Mouse (Mus musculus) intestine, postnatal 0 days (tissue): ENCODE data around the gene Rbbp9. TPM values are rescaled to one million over a fixed set of nuclear protein-coding genes. Genes with fewer than 3 reads are reported as not detected.

Experiments
- ATAC-seq: fragments of 200-750 bp; cut with Nextera tagmentation; 2 replicates; pipeline ENCODE4 v1.8.0; 2017; ENCODE audit warnings: mild to moderate bottlenecking, moderate TSS enrichment, moderate library complexity
- H3K27ac ChIP-seq: fragments of 300-500 bp; sonication (generic); 2 replicates; pipeline ENCODE4 v1.5.1; 2014; ENCODE audit warnings: mild to moderate bottlenecking, low read depth, low read length, moderate library complexity
- H3K27me3 ChIP-seq: fragments of 300-500 bp; sonication (generic); replicated peaks from 2 replicates; pipeline ENCODE4 v1.6.1; 2014; ENCODE audit warnings: low read length, mixed read lengths; ENCODE audit not compliant: control insufficient read depth, insufficient read depth
- H3K36me3 ChIP-seq: fragments of 300-500 bp; sonication (generic); 2 replicates; pipeline ENCODE4 v1.6.1; 2014; ENCODE audit warnings: mild to moderate bottlenecking, moderate library complexity; ENCODE audit not compliant: control insufficient read depth, insufficient read depth
- H3K4me1 ChIP-seq: fragments of 300-500 bp; sonication (generic); replicated peaks from 2 replicates; pipeline ENCODE4 v1.6.1; 2014; ENCODE audit warnings: antibody characterized with exemption, low read length, mixed read lengths; ENCODE audit not compliant: control insufficient read depth, insufficient read depth
- H3K4me2 ChIP-seq: fragments of 300-500 bp; sonication (generic); replicated peaks from 2 replicates; pipeline ENCODE4 v1.6.1; 2014; ENCODE audit warnings: low read depth, mild to moderate bottlenecking, moderate library complexity
- H3K4me3 ChIP-seq: fragments of 300-500 bp; sonication (generic); 2 replicates; pipeline ENCODE4 v1.5.1; 2014; ENCODE audit warnings: low read depth, low read length
- H3K9ac ChIP-seq: fragments of 300-500 bp; sonication (generic); 2 replicates; pipeline ENCODE4 v1.6.1; 2014; ENCODE audit warnings: mild to moderate bottlenecking, low read depth, low read length
- H3K9me3 ChIP-seq: fragments of 300-500 bp; sonication (generic); 2 replicates; pipeline ENCODE4 v1.6.1; 2016; ENCODE audit warnings: mixed run types; ENCODE audit not compliant: control insufficient read depth
- CTCF ChIP-seq: sonication (generic); IDR thresholded peaks from 2 replicates; pipeline ENCODE4 v1.5.1; 2016; ENCODE audit warnings: low read depth, mild to moderate bottlenecking, control low read depth, antibody characterized with exemption, moderate library complexity
- WGBS: fragments of 180-500 bp; shearing (Covaris S2); extraction: QIAGEN DNeasy Blood & Tissue Kit; methylation state at CpG from one replicate; pipeline ENCODE4 v1.1.7; 2014; 5-methylcytosine and 5-hydroxymethylcytosine counted together
- polyA plus RNA-seq: library from polyadenylated mRNA; unstranded; fragments of >200 nt; fragmentation: Nextera tagmentation; extraction: Ambion mirVana; gene quantifications from 2 replicates; pipeline ENCODE4 v1.2.1, GENCODE M21; 2015

The Rbbp9 gene
- polyA plus RNA-seq, 1 experiment from 2014 or later, result 18.3 TPM

DNA sequence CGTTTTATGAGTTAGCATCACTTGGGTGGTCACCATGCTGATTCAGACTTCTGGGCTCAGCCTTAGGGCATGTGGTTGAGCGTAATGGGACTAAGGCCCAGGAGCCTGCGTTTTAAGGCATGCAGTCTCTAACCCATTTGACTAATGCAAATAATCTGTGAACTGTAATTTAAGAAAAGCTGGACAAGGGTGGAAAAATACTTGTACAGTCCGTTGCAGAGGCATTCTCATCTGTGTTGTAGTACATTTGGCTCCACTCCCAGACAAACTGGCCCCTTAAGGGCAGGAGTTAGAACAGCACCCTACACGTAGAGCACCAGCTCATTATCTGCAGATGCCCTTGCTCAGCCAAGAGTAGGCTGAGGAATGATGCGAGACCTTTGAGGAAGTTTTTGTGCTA, 6.0 kb downstream of the Rbbp9 start:
- no peak overlapping the region for H3K4me3 ChIP-seq
- WGBS, result 61% methylated on average over 6 of the region's 6 CpGs
- TF ChIP-seq CTCF, result no peak
- H3K27ac ChIP-seq, result no peak overlapping the region
- H3K4me2 ChIP-seq, result no peak overlapping the region
- no peaks in the 10 kb centered on the region for H3K9me3 ChIP-seq
- peaks cover 40% of the 10 kb centered on the region for H3K36me3 ChIP-seq
- no peaks in the 10 kb centered on the region for H3K4me1 ChIP-seq
- H3K9ac ChIP-seq, result no peak overlapping the region
- no peaks in the 10 kb centered on the region for H3K27me3 ChIP-seq
- ATAC-seq, result no peak

DNA sequence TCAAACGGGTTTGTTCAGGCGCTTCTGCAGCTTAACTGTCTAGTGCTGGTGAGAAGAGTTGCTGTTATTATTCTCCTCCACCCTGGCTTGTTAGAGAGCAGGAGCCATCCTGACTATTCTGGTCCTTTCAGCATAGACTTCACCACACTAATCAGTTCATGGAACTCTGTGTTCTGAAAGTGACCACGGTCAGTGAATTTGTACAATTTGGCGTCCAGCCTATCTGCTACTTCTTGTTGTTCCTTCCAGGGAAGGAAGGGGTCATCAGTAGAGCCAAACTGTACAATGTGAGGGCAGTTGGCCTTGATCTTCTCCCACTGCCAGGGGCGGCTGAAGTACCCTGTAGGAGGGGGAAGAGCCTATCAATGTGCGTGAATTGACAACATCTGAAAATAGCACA, 7.0 kb downstream of the Rbbp9 start:
- Histone ChIP-seq H3K4me2 (no peak overlapping the region), H3K27me3 (no peaks in the 10 kb centered on the region), H3K9me3 (no peaks in the 10 kb centered on the region), H3K9ac (no peak overlapping the region), H3K4me3 (no peak overlapping the region), H3K27ac (no peak overlapping the region), H3K4me1 (no peaks in the 10 kb centered on the region), H3K36me3 (peaks cover 44% of the 10 kb centered on the region)
- ATAC-seq, result no peak
- TF ChIP-seq CTCF, result no peak
- 90% methylated on average over 6 of the region's 6 CpGs for WGBS

DNA sequence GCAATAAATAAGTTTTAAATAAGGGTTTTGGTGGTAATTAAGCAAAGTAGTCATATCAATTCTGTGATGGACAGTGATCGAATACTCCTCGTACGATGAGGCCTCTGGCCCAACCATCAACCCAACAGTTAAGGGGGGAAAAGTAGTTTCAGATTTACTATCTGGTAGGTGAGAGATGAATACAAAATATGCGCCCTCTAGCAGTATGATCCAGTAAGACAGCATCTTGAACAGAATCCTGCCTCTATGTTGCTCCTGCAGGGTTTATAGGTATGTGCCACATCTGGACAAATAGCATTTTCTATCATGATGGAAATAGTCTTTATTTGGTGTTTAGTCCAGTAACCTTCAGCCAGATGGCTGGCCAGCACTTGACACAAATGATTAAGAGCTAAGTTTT, 9.4 kb downstream of the Rbbp9 start:
- WGBS, result 90% methylated on average over 4 of the region's 4 CpGs
- H3K36me3 ChIP-seq, result peaks cover 52% of the 10 kb centered on the region
- no peak for ATAC-seq

DNA sequence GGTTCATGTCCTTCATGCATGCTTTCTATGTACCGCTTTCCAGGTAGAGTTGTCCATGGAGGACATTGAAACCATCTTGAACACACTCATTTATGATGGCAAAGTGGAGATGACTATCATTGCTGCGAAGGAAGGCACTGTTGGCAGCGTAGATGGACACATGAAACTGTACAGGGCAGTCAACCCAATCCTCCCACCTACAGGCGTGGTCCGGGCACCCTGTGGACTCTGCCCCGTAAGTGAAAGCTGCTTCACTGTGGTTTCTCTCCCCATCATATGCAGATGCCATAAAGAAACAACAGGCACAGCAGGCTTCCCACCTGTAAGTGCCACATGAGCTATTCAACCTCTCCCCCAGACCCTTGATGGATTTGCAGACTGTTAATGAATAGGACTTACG, 13.5 kb downstream of the Rbbp9 start:
- no peak overlapping the region for H3K4me2 ChIP-seq
- no peak for TF ChIP-seq CTCF
- H3K4me1 ChIP-seq, result no peaks in the 10 kb centered on the region
- H3K36me3 ChIP-seq, result peaks cover 67% of the 10 kb centered on the region
- H3K4me3 ChIP-seq, result no peak overlapping the region
- H3K9ac ChIP-seq, result no peak overlapping the region
- no peak for ATAC-seq
- H3K27ac ChIP-seq, result no peak overlapping the region
- no peaks in the 10 kb centered on the region for H3K9me3 ChIP-seq
- WGBS, result 91% methylated on average over 7 of the region's 7 CpGs
- no peaks in the 10 kb centered on the region for H3K27me3 ChIP-seq

More for the DNA sequence above, 9.4 kb downstream of the Rbbp9 start:
- H3K27me3 ChIP-seq, result no peaks in the 10 kb centered on the region
- no peak overlapping the region for H3K4me2 ChIP-seq
- peak; percentile 48 for TF ChIP-seq CTCF
- no peaks in the 10 kb centered on the region for H3K4me1 ChIP-seq
- no peaks in the 10 kb centered on the region for H3K9me3 ChIP-seq
- no peak overlapping the region for H3K4me3 ChIP-seq
- H3K27ac ChIP-seq, result no peak overlapping the region
- H3K9ac ChIP-seq, result no peak overlapping the region

- Histone ChIP-seq H3K9me3 (no peaks in the 10 kb centered on the region), H3K4me2 (peak overlapping the region; percentile 91), H3K4me1 (0 out of 2 replicates have a peak, but pooled peaks cover 7% of the 10 kb centered on the region), H3K36me3 (peaks cover 5% of the 10 kb centered on the region), H3K27ac (peak overlapping the region; percentile 90), H3K4me3 (peak overlapping the region; percentile 93), H3K9ac (peak overlapping the region; percentile 94), H3K27me3 (no peaks in the 10 kb centered on the region)
- no peak for TF ChIP-seq CTCF
- no peak; the same call in 1 of the 2 replicates for ATAC-seq
- WGBS, result under 1% methylated on average over 25 of the region's 25 CpGs
Observed at GRCm38 (mm10) chr2:144527821-144528174, 22.9 kb downstream of the Rbbp9 start.

DNA sequence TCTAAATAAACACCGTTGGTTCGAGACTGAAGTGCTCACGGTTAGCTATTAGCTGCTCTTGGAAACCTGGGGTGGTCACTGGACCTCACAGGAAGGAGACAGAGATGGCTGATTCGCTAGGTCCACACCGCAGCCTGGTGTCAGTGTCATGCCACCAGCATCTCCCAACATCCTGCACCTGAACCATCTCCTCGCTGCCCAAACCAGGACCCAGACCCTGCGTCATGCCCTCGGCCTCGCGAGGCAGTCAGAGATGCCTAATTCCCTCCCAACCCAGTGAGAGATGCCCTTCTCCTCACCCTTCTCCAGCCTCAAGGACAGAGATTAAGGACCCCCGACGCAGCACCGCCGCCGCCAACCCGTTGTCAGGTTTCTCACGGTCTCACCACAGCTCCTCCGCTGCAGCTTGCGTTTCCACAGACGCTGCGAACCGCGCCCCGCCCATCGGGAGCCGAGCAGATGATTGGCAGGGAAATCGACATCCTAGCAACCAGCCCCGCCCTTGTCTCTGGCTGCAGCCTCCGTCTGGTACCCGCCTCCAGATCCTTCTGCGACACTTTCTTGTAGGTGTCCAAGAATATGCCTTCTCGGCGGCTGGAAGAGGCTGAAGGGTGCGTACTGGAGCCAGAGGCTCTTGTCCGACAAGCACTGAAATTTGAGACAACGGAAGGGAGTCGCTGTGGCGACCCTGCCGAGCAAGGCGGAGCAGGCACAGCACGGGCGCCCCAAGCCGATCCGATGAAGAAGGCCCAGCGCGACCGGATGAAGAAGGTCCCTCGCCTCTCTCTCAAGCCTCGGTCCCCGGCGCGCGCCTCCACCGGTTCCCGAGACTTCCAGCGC, 23.5 kb downstream of the Rbbp9 start, which contains the start of the genes Dzank1 and Polr3f:
Gene Dzank1, minus strand, starts transcription at position 434 of the 840 bp plus-strand sequence.
Gene Polr3f, plus strand, starts transcription at position 738 of the 840 bp plus-strand sequence.
- peak; percentile 99 for ATAC-seq
- Histone ChIP-seq H3K4me1 (0 out of 2 replicates have a peak, but pooled peaks cover 7% of the 10 kb centered on the region), H3K4me3 (peak within 1 kb of the TSS; percentile 93), H3K9me3 (no peaks in the 10 kb centered on the region), H3K27ac (peak within 1 kb of the TSS; percentile 90), H3K9ac (peak within 1 kb of the TSS; percentile 94), H3K4me2 (peak within 1 kb of the TSS; percentile 91), H3K27me3 (no peaks in the 10 kb centered on the region), H3K36me3 (peaks cover 5% of the 10 kb centered on the region)
- TF ChIP-seq CTCF, result peak; percentile 38
- under 1% methylated on average over 56 of the region's 56 CpGs for WGBS
